Mouse (Mus musculus) urinary bladder, postnatal 10 days (tissue): ENCODE data around the gene Edaradd.
A peak's percentile ranks its signal among the peaks of the same experiment; 100 is the strongest.

ENCODE experiments used
- DNase-seq: peaks from one replicate; pipeline ENCODE4 v3.0.0; 2022; ENCODE audit warnings: low spot score

Gene Edaradd

GRCm38 (mm10) chr13:12519955-12520584 is at the start of gene Edaradd:
Gene Edaradd (minus strand): TSS chr13:12520438.
- DNase-seq: peak; percentile 12

GRCm38 (mm10) chr13:12569741-12570140 is 49.5 kb upstream of the Edaradd start:
- no peak for DNase-seq

GRCm38 (mm10) chr13:12568597-12569469 is 48.6 kb upstream of the Edaradd start:
- no peak for DNase-seq

GRCm38 (mm10) chr13:12567936-12568335 is 47.7 kb upstream of the Edaradd start:
- no peak for DNase-seq

GRCm38 (mm10) chr13:12565621-12566390 is 45.6 kb upstream of the Edaradd start, which contains the start of gene Ero1lb:
Gene Ero1lb (plus strand): TSS chr13:12565874.
- DNase-seq: peak; percentile 87

GRCm38 (mm10) chr13:12562256-12562655 is 42.0 kb upstream of the Edaradd start:
- no peak for DNase-seq

GRCm38 (mm10) chr13:12561729-12562128 is 41.5 kb upstream of the Edaradd start:
- DNase-seq: no peak

- DNase-seq: no peak
Measured at GRCm38 (mm10) chr13:12559462-12560120, 39.4 kb upstream of the Edaradd start.

- no peak for DNase-seq
Measured at GRCm38 (mm10) chr13:12559044-12559443, 38.8 kb upstream of the Edaradd start.

GRCm38 (mm10) chr13:12554211-12554610 is 34.0 kb upstream of the Edaradd start:
- no peak for DNase-seq

- DNase-seq: no peak
Measured at GRCm38 (mm10) chr13:12543880-12544568, 23.8 kb upstream of the Edaradd start.

- no peak for DNase-seq
Measured at GRCm38 (mm10) chr13:12543246-12543645, 23.0 kb upstream of the Edaradd start.

- DNase-seq: no peak
Measured at GRCm38 (mm10) chr13:12542006-12542981, 22.1 kb upstream of the Edaradd start.

- DNase-seq: no peak
Measured at GRCm38 (mm10) chr13:12540119-12540518, 19.9 kb upstream of the Edaradd start.

GRCm38 (mm10) chr13:12539716-12540115 is 19.5 kb upstream of the Edaradd start:
- no peak for DNase-seq

GRCm38 (mm10) chr13:12537971-12538370 is 17.7 kb upstream of the Edaradd start:
- no peak for DNase-seq

- no peak for DNase-seq
Measured at GRCm38 (mm10) chr13:12534628-12535027, 14.4 kb upstream of the Edaradd start.

GRCm38 (mm10) chr13:12525678-12526077 is 5.4 kb upstream of the Edaradd start:
- no peak for DNase-seq

- DNase-seq: no peak
Measured at GRCm38 (mm10) chr13:12522346-12522745, 2.1 kb upstream of the Edaradd start.

- DNase-seq: no peak
Measured at GRCm38 (mm10) chr13:12519371-12519770, 867 bp downstream of the Edaradd start.
